Mouse (Mus musculus): ENCODE results near the gene Runx2. TPM values are rescaled to one million over a fixed set of nuclear protein-coding genes. Genes with fewer than 3 reads are reported as not detected.

Runx2 gene
- total RNA-seq, 2 experiments from 2014 or later = 7.8 to 54.9 TPM

DNA sequence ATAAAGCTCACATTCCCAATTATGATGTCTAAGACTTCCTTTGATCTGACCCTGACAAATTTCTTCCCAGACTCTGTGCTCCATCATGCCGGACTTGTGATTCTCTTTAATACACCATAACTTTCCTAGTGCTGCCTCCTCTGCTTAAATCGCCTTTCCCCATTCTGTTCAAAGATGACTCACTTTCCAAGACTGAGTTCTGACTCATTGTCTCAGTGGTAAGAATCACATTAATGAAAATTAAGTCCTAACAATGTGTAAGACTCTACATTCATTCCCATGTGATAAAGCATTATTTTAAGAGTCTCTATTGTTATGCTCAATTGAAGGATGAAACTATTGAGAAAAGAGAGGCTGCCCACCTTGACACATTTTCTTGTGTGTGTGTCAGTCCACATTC, 43.7 kb downstream of the Runx2 start:
- no peak for ATAC-seq (replicated peaks; ENCODE audit: poor library complexity)

DNA sequence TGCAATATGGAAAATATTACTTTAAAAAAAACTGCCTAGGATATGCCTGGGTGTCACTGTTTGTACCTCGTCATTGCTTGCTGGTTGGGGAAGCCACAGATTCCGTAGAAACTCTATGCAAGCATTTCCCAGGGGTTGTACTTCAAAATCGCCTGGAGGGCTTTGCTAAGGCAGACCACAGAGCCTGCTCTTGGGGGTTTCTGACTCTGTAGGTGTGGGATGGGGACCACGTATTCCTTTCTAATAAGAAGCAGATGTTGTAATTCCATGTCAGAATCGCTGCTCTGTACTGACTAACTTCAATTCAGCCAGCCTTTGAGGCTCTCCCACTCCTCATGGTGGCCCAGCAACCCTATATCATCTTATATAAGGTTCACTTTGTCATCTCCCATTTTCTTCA, 46.1 kb downstream of the Runx2 start:
- ATAC-seq (replicated peaks; ENCODE audit: poor library complexity) = no peak

DNA sequence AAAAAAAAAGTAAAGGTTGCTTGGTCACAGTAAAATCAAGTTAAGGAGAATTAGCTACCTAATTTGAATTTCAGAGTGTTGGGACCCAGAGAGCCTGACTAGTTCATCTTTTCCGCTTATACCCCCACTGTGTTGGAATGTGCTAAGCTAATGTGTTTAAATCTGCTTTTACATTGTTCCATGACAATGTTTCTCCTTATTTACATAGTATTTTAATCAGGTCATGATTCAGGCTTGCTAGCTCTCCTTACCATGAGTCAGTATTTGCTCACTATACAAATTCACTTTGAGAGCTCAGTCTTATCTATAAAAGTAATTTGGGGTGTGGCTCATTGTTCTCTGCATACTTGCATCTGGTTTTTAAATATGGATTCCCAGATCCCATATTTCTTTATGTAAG, 47.2 kb downstream of the Runx2 start:
- ATAC-seq (replicated peaks; ENCODE audit: poor library complexity) = no peak

DNA sequence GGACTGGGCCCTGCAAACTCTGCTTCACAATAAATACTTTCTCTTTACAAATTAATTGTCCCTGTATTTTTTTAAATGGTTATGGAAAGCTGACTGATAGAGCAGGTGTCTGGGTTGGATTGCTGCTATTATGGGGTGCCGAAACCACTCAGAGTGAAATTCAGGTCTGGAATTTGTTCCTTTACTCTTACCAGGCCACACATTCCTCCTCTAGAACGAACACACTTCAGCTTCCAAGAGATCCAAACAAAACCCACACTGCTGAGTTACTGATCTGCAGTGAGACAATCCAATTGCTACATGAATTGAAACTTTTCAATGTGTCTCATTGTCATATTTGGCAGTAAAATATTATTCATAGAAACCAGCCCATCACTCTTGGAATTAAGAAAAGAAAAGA, 47.6 kb downstream of the Runx2 start:
- ATAC-seq (replicated peaks; ENCODE audit: poor library complexity) = no peak

DNA sequence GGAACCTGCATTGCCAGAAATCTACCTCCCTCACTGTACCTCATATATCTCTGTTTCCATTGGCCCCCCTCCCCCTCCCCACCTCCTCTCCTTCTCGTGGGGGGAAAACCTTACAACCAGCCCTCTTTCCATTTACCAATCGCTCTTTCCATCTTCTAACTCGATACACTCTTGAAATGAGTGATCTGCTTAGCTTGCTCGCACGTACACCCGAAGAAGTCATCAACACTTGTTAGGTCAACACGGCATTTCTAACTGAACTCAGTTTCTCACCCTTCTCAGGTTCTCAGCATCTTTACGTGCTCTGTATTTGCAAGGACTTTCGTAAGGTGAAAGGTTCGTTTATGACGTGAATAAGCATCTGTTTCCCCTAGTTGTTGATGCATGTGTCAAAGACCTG, 48.3 kb downstream of the Runx2 start:
- ATAC-seq (replicated peaks; ENCODE audit: poor library complexity) = no peak

DNA sequence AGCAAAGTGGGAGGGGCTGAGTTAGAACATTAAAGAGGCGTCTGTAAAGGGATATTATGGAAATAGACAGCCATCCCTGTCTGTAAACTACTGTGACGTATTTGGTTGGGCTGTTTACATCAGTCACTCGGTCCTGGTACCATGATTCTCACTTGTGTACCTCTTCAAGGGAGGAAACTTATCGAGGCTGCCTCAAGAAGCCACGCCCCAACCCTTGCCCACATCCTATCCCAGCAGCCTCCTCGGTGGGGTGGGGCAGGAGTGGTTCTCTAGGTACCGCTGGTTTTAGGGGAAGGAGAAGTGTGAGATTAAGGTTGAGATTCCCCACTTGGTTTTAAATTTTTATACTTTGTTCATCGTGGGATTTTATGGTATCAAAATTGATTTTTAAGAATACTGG, 69.2 kb downstream of the Runx2 start:
- ATAC-seq (replicated peaks; ENCODE audit: poor library complexity) = peak; percentile 44; the same call in 1 of the 2 replicates

DNA sequence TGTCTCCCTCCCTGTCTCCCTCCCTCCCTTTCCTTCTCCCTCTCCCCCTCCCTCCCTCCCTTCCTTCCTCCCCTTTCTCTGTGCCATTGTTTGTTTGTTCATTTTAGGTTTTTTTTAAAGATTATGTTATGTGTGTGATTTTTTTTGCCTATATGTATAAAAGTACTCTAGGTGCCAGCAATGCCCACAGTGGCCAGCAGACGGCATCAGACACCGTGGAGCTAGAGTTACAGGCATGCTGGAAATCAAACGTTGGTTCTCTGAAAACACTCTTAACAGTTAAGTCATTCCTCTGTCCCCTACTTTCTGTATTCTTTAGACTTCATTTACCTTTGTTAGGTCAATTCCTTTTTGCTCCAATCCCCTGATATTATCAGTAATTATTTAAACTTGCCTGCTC, 70.8 kb downstream of the Runx2 start:
- ATAC-seq (replicated peaks; ENCODE audit: poor library complexity) = peak; percentile 64

DNA sequence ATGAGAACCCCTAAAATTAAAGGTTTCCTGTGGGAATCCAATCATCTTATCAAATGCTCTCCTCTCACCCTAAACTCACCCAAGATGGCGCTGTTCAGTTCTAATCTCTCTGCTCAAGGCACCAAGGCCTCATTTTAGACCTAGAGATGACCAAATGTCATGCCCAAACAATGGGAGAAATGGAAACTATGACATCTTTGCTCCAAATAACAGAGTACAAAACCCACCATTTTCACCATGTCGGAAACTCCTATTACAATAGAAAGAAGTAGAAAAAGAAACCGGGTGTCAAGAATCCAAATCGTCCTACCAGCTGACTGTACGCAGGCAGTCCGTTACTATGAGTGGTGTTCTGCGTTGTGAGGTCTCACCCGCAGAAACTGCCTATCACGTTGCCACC, 72.4 kb downstream of the Runx2 start:
- ATAC-seq (replicated peaks; ENCODE audit: poor library complexity) = no peak

DNA sequence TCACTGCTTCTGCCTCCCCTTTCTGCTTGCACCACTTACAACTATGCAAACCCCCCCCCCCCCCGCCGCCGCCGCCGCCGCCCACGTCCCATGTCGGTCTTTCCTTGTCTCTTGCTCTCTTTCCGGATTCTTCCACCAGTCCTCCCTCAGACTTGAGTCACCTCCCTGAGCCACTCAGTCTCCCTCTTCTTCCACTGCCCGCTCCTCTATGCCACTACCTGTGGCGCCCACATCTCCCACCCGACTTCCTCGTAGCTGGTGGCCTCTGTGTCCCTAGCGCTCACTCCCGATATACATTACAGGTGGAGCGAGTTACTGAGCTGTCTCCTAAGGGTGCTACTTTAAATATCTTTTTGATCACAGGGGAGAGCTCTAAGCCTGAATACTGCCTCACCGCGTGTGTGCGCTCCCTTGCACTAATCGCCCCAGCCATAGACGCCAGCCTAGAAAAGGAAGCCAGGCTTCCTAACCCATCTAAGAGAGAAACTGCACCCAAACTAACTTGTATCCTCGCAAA, 76.4 kb downstream of the Runx2 start:
- no peak for ATAC-seq (replicated peaks; ENCODE audit: poor library complexity)

DNA sequence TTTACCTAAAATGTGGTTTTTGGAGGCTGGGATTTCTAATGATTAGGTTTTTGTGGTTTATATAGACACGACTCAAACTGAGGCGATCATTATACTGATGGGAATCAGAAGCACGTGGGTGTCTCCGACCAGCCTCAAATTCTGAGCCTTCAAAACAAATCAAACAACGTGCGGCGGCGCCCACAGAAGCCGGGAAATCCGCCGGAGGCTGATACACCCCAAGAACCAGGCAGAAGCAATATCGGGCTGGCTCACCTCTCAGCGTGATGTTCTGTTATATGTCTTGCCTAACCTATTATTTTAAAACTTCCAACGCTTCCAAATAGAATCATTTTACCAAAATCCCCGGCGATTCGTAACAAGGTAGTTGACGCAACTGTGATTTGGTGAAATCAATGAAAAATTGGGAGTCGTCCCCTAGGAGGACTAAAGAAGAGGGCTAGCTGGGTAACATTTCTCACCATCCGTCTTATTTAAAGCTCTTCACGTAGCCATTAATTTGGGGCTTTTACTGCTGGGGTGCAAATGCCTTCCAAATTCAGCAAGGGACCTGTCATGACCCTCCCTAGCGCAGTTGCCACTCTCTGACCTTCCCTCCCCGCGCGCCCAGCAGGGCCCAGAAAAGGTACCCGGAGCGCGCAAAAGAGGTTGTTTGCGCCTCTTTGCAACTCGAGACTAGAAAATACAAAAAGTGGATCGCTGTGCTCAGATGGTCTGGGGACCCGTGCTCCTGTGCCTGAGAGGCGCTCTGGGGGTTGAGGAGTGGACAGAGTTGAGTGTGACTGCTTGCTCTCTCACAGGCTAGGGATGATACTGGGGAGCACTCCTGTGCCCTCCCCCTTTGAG, 77.1 kb downstream of the Runx2 start:
- ATAC-seq (replicated peaks; ENCODE audit: poor library complexity) = no peak

DNA sequence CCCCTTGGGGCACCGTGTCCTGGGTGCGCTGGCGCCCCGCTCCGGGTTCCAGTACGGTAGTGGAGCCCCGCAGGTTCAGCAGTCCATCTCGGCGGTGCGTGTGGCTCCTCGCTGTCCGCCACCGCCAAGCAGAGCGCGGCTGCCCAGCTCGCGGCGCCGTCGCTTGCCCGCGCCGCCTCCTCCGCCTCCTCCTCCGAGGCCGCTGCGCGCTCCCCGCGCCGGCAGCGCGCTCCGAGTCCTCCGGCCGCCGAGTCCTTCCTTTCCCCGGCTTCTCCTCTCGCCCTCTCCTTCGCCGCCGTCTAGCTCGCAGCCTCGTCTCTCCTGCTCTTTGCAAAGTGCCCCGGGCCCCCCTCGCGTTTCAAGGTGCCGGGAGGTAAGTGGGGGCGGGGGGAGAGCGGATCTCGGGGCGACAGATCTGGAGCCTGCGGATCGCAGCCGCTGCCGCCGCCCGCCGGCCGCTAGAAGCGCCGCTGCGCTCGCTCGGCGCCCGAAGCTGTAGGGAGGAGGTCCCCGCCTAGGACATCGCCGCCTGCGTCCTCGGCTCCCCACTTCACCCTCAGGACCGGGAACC, 78.5 kb downstream of the Runx2 start:
- peak; percentile 52 for ATAC-seq (replicated peaks; ENCODE audit: poor library complexity)

DNA sequence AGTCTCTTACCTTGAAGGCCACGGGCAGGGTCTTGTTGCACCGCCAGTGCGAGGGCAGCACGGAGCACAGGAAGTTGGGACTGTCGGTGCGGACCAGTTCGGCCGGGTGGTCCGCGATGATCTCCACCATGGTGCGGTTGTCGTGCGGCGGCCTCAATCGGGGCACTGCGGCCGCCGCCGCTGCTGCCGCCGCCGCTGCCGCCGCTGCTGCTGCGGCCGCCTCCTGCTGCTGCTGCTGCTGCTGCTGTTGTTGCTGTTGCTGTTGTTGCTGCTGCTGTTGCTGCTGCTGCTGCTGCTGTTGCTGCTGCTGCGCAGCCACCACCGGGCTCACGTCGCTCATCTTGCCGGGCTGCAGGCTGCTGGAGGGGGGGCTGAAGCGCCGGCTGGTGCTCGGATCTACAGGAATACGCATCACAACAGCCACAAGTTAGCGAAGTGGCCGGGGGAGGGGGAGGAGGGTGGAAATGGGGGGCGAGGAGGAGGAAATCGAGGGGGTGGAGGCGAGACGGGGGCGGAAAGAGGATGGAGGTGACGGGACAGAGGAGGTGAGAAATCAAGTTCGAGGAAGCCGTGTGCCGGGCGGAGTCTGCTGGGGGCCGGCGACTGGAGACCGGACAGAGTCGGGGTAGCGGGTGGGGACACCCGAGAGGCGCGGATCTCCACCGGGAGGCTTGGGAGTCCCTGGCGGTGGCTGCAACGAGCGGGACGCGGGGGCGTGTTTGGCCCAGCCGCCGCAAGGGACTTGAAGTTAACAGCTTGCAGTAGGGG, 79.2 kb downstream of the Runx2 start:
- ATAC-seq (replicated peaks; ENCODE audit: poor library complexity) = peak; percentile 14

DNA sequence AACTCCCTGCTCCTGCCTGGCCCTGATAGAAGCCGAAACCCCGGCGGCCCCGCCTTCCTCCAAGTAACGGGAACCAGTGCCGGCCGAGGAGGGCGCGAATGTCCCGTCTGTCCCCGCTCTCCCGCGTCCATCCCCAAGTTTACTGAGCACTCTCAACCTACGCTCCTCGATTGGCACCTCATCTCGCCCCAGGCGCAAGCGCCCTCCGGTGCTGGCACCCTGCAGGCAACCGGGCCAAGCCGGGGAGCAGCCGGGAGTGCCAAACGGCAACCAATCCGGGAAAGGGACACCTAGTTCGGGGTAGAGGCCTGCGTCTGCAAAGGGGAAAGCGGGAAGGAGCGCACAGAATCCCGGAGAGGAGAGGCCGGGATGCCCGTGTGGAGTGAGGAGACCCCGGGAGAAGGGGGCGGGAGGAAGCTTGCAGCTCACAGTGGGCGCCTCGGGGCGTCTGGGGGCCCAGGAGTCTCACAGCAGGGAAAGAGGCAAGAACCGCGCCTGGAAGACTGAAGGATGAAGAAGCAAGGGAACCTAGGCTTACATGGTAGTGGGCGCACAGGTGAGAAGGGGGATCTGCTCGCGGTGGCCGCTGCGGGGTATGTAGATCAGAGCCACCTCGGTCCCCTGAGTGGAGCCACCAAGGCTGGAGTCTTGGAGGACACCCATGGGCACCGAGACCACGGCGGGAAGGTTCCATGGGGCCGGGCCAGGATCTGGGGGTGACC, 79.9 kb downstream of the Runx2 start:
- peak; percentile 49 for ATAC-seq (replicated peaks; ENCODE audit: poor library complexity)

DNA sequence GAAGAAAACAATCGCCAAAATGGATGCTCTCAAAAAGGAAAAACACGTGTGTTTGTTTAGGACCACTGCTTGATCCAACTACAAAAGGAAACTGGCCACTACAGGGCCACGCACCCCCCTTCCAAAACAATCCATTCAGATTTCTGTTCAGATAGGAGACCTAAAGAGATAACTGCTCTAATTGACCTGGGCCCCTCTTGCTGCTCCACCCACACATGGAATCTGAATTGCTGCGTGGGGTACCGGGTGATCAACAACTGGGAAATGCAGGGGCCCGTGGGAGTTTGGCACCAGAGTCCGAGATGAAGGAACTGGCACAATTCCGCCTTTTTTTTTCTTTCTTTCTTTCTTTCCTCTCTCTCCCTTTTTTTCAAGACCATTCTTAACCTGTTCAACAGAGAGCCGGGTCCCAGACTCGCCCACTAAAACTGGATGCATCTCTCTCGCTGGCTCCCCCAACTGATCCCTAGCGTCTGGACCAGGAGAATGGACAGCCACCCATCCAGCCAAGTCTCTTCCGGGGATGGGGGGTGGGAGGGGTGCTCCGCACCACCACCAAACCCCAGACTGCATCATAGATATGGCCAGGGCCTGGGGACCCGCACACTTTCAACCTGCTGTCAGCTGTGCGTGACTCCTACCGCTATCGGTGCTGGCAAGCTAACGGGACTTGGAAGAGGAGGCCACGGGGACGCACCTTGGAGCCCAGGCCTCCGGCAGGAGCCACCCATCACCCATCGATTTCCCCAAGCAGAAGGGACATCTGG, 80.9 kb downstream of the Runx2 start:
- no peak; the same call in 1 of the 2 replicates for ATAC-seq (replicated peaks; ENCODE audit: poor library complexity)

DNA sequence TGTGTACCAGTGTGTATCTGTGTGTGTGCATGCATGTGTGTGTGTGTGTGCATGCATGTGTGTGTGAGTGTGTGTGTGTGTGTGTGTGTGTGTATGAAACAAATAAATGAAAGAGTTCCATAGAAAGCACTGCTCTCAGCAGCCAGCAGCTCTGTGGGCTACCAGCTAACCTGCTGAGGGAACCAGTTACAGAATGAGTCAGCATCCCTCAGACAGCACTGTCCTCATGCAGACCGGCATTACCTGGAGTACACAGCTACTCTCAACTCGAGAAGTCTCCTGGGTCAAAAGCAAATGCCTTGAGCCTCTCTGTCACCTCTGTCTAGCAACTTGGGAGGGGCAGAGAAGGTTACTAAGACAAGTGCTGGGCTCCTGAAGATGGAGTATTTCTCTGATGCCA, 86.1 kb downstream of the Runx2 start:
- ATAC-seq (replicated peaks; ENCODE audit: poor library complexity) = peak; percentile 65

DNA sequence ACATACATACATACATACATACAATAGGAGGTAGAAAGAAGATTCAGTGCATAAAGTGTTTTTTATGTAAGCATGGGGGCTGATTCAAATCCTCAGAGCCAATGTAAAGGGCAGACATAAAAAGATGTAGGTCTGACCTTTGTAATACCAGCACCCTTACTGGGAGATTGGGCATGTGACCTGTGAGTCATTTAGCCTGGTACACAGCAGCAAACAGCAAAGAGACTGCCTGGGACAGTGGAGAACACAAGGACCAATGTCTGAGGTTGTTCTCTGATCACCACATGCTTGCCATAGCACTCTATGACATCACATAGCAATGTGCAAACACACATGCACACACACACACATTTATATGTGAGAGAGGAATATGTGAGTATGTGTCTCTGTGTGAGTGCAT, 86.9 kb downstream of the Runx2 start:
- no peak for ATAC-seq (replicated peaks; ENCODE audit: poor library complexity)

DNA sequence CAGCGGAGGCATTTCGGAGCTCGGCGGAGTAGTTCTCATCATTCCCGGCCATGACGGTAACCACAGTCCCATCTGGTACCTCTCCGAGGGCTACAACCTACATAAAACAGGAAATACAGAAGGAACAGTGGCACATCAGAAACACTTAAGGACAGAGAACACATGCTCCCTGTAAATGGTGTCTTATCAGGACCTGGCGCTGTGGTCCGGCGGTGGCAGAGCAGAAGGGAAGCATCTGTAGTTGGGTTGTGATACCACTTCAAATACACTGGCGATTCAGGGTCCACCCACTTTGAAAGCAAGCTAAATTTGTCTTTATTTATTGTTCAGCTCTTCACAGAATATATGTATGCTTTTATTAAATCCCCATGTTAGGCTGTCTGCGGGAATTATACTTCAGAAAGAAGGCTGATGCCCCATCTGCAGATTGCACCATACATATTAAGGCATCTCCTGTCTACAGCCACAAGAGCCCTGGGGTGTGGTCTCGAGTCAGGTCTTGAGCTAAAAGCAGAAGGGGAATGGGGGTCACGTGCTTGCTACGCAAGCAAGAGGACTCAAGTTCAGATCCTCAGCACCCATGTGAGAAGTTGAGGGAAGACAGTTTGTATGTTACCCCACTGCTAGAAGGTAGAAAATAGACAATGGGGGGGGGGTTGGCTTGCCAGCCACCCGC, 89.7 kb downstream of the Runx2 start:
- peak; percentile 74 for ATAC-seq (replicated peaks; ENCODE audit: poor library complexity)

DNA sequence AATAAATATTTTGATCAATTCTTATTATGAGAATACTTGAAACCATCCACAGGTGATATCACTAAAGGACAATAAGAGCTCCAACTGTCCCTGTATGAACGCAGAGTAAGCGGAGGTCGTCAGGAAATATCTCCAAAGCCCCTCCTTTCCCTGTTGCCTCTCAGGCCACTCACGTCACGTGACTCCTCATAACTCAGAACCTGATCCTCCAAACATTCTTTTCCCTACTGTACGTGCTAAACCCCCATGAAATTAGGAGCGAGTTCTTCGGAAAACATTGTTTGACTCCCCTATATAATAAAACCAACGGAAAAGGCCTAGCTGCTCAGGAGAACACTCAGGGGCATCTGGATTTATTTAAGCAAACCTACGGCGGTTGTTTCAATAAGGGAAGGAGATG, 90.3 kb downstream of the Runx2 start:
- ATAC-seq (replicated peaks; ENCODE audit: poor library complexity) = no peak

DNA sequence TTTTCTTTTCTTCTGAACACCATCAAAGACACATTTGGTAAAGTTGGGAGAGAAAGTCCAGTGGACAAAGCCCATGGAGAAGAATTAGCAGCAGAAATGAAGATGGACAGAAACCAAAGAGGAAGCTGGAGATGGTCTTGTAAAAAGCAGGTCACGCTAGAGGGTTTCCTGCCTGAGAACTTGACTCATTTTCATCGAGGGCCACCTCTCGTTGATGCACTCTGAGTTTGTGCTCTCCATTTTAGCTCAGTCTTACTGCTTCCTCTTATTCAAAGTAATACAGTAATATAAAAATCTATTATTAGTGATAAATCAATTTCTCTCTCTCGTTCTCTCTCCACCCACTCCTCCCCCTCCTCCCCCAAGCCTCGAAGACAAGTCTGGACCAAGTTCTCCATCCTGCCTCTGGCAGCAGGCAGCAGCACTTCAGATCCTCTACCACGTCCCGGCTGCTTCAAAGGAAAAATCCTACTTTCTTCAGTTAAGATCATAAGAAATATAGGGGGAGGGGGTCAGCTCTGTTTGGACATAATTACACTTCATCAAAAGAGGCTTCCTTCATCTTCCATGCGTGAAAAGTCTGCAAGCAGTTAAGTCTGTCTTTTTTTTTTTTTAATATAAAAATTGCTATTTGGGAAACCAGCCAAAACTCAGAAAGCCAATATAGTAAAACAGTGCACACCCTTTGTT, 92.3 kb downstream of the Runx2 start:
- no peak for ATAC-seq (replicated peaks; ENCODE audit: poor library complexity)
